Mouse (Mus musculus) cerebellum, adult (tissue): Measurements from ENCODE around the gene Asb12.
A peak's percentile ranks its signal among the peaks of the same experiment; 100 is the strongest.
"Not testable (repeated sequence)": the region's sequence is repeated elsewhere in the genome, so short reads cannot be mapped to it uniquely, and the experiment has no call there.

Experiments
- ATAC-seq: cut with Nextera tagmentation; 2 replicates; pipeline ENCODE4 v1.9.2; 2017; ENCODE audit warnings: mild to moderate bottlenecking, moderate library complexity, mixed read lengths; ENCODE audit not compliant: insufficient number of reproducible peaks, low FRiP score, low TSS enrichment

The Asb12 gene

GRCm38 (mm10) chrX:95557887-95558286, at the start of gene Asb12, which contains the start of gene Pfn5:
Asb12 (minus strand) TSS chrX:95557987.
Pfn5 (plus strand) TSS chrX:95558104.
- ATAC-seq = no peak

DNA sequence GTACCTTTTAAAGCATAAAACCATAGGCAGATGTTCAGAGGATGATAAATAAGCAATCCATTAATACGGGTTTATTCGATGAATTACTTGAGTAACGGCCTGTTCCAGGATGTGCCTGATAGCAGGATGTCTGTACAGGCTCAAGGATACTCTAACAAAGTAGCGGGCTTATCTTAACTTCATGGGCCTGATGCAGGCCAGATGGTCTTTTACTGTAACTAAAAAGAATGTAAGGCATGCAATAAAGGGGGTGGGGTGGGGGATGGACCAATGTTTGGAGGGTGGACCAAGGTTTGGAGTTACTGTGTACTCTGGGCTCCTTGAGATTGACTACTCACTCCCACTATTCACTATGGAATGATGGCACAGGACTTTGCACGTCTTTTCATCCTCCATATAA, 42.8 kb upstream of the Asb12 start:
- no peak for ATAC-seq

- no peak for ATAC-seq
Observed at GRCm38 (mm10) chrX:95554321-95554720, 3.5 kb downstream of the Asb12 start.

GRCm38 (mm10) chrX:95535493-95535892, 22.3 kb downstream of the Asb12 start:
- not testable (repeated sequence) for ATAC-seq

GRCm38 (mm10) chrX:95525166-95525565, 32.6 kb downstream of the Asb12 start:
- ATAC-seq = no peak

DNA sequence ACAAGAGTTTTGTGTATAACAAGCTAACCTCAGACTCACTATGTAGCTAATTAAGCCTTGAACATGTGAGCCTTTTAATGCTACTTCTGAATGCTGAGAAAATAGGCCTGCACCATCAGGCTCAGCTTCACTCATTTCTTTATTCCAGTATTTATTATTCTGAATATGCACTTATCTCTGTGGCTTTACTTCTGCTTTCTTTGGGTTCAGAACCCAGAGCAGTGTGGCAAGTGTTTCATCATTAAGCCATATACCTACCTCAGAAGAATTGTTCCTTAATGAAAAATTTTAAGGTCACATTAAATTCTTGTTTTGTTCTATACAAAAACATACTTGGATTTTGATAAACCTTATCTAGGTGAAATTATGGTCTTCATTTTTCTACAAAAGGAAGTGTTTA, 33.9 kb downstream of the Asb12 start:
- ATAC-seq = no peak

GRCm38 (mm10) chrX:95457166-95457565, 100.6 kb downstream of the Asb12 start:
- no peak for ATAC-seq

- no peak for ATAC-seq
Observed at GRCm38 (mm10) chrX:95445866-95446265, 111.9 kb downstream of the Asb12 start.

DNA sequence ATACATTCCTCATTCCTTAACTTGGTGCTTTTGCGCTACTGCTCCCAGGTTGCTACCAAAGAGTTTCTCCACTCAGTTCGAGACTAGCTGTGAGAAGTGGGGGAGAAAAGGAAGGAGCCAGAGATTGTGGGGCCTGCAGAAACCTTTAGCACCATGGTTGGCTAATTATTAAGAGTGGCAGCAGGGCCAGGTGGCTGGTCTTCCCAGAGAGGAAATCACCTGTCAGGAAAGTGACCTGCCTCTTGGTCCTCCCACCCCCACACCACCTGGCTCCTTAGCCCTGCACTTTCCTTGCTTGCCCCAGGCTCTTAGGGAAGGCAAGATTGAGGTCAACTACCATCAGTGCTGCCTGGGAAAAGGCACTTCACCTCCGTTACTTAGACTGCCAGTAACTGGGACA, 112.6 kb downstream of the Asb12 start:
- ATAC-seq = peak; percentile 64

GRCm38 (mm10) chrX:95444776-95445111, 113.0 kb downstream of the Asb12 start, which contains the start of gene Amer1:
Amer1 (minus strand) TSS chrX:95444872.
- ATAC-seq = peak; percentile 92

DNA sequence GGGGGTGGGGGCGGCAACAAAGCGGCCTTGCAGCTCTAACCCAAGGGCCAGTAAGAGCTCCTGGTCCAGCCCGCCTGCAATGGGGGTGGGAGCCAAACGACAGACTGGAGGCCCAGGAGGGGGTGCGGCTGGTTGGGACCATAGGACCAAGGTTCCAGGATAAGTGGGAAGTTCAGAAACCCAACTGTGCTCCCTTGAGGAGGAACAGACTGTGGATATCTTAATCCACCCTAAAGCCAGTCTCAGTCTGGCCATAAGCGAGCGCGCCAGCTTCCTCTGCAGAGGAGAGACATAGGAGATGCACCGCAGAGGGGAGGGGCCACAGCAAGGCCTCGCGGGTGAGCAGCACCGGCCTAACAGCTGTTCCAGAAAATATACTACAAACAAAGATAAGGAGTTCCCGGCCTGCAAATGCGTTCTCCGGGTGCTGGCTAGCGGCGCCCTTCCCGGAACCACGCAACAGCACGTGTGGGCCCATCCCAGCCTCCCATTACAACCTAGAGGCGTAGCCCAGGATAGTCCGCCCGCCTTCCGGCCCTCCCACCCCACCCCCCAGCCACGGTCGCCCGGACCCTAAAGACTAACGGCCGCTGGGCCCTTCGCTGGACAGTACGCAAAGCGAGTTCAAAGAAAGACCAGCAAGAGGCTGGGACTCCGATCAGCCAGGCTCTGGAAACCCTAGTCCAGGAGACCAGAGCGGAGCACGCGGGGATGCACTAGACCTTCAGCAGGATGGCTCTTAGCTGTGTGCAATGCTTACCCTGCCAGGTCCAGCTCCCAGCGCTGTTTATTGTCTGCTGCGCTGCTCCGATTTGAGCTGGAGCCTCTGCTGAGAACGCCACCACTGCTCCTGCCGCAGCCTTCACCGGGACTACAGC, 113.7 kb downstream of the Asb12 start:
- ATAC-seq = peak; percentile 59

DNA sequence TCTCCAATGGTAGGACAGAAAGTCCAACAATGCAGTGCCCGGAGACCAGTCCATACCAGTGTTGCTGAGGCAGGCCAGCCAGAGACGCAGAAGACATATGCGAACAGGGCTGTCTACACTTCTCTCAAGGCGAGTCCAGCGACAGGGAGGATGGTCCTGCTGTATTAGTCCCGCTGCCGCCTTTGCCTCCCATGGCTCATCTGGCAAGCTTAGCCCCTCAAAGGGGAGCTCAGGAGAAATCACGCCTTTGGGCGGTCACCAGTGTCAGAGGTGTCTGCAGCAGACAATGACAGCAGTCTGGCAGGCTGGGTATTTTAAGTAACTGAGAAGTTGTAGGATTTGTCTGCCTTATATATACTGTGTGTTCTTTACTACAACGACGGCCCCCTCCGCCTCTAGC, 114.4 kb downstream of the Asb12 start:
- no peak for ATAC-seq

- ATAC-seq = no peak
Observed at GRCm38 (mm10) chrX:95442261-95442660, 115.5 kb downstream of the Asb12 start.

DNA sequence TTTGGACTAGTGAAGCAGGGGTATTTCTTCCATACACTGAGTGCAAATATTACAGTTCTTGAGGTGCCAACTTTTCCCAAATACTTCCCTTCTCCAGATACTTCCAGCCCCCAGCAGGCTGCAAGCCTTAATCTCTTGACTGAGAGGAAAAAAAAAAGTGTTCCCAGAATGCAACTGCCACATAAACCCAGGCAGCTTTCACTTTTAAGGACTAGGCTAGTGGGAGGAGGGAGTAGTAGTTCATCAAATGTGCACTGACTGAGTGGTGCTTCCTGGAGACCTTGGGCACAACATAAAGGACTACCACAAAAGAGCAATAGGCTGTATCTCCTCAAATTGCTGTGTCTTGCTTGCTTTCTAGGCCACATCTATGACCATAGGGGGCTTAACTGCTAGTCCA, 116.5 kb downstream of the Asb12 start:
- no peak for ATAC-seq

- ATAC-seq = no peak
Observed at GRCm38 (mm10) chrX:95438491-95438890, 119.3 kb downstream of the Asb12 start.

GRCm38 (mm10) chrX:95437236-95437635, 120.6 kb downstream of the Asb12 start:
- no peak for ATAC-seq
